Mouse (Mus musculus): ENCODE results near the gene Kalrn. TPM values are rescaled to one million over a fixed set of nuclear protein-coding genes. Genes with fewer than 3 reads are reported as not detected.

Kalrn gene
- polyA plus RNA-seq, 1 experiment from 2014 or later = 19.3 TPM

GRCm38 (mm10) chr16:34414581-34414980, 158.8 kb downstream of the Kalrn start:
- H3K27ac ChIP-seq = peak overlapping the region; percentile 52
- H3K9ac ChIP-seq = no peak overlapping the region
- no peak overlapping the region for H3K4me2 ChIP-seq
- no peak for ATAC-seq (ENCODE audit: insufficient read depth, low FRiP score, low read depth)
- H3K4me3 ChIP-seq (replicated peaks) = no peak overlapping the region
- 30% methylated on average over 7 of the region's 7 CpGs for WGBS
- H3K36me3 ChIP-seq = no peaks in the 10 kb centered on the region
- no peaks in the 10 kb centered on the region for H3K9me3 ChIP-seq
- H3K4me1 ChIP-seq = peaks cover 19% of the 10 kb centered on the region
- H3K27me3 ChIP-seq (replicated peaks) = no peaks in the 10 kb centered on the region

DNA sequence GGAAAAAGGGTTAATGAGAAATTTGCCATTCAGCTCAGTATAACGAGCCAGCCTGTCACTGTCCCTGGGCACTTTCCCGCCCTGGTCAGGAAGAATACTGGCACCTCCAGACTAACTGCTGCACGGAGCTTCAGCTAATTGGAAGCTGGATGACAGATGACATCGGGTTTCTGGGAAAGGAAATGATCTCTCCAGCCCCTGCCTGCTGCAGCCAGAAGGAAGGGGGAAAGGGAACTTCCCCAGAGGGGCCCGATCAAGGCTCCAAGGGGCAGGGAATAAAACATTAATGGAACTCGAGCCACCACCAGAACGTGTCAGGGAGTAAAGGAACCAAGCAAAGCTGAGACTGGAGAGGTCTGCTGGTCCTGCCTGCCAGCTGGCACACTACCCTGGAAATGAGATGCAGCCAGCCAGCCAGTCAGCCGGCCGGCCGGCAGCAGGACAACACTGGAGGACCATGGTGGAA, 159.4 kb downstream of the Kalrn start:
- 20% methylated on average over 10 of the region's 10 CpGs for WGBS
- Histone ChIP-seq H3K9me3 (no peaks in the 10 kb centered on the region), H3K27me3 (replicated peaks) (no peaks in the 10 kb centered on the region), H3K4me1 (peaks cover 19% of the 10 kb centered on the region), H3K4me2 (peak overlapping the region; percentile 8; the same call in 1 of the 2 replicates), H3K36me3 (no peaks in the 10 kb centered on the region), H3K27ac (peak overlapping the region; percentile 52), H3K4me3 (replicated peaks) (no peak overlapping the region), H3K9ac (no peak overlapping the region)
- ATAC-seq (ENCODE audit: insufficient read depth, low FRiP score, low read depth) = no peak; the same call in 1 of the 2 replicates

DNA sequence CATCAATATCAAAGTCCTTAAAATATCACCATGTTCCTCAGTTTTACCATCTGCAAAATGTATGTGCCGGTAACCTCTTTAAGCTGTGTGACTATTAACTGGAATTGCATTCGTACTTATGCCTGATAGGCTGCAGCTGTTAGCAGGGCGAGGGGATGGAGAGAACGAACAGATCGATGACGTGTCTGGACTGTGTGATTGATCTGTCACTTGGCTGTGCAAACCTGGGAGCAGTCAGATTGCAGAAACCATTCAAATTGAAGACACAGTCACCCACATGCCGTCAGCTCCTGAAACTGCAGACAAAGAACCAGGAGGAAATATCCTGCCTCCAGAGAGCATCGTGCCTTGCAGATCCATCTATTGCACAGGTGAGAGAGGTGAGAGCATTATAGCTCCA, 166.3 kb downstream of the Kalrn start:
- no peak overlapping the region for H3K4me2 ChIP-seq
- no peaks in the 10 kb centered on the region for H3K27me3 ChIP-seq (replicated peaks)
- no peak for ATAC-seq (ENCODE audit: insufficient read depth, low FRiP score, low read depth)
- no peaks in the 10 kb centered on the region for H3K4me1 ChIP-seq
- H3K9me3 ChIP-seq = no peaks in the 10 kb centered on the region
- H3K27ac ChIP-seq = no peak overlapping the region
- H3K36me3 ChIP-seq = no peaks in the 10 kb centered on the region
- H3K4me3 ChIP-seq (replicated peaks) = no peak overlapping the region
- WGBS = 54% methylated on average over 8 of the region's 8 CpGs
- no peak overlapping the region for H3K9ac ChIP-seq

GRCm38 (mm10) chr16:34405094-34405493, 168.2 kb downstream of the Kalrn start:
- Histone ChIP-seq H3K4me2 (no peak overlapping the region), H3K9ac (no peak overlapping the region), H3K9me3 (no peaks in the 10 kb centered on the region), H3K27me3 (replicated peaks) (no peaks in the 10 kb centered on the region), H3K4me1 (no peaks in the 10 kb centered on the region), H3K4me3 (replicated peaks) (no peak overlapping the region), H3K36me3 (no peaks in the 10 kb centered on the region), H3K27ac (no peak overlapping the region)
- WGBS = 52% methylated on average over 5 of the region's 5 CpGs
- ATAC-seq (ENCODE audit: insufficient read depth, low FRiP score, low read depth) = no peak

DNA sequence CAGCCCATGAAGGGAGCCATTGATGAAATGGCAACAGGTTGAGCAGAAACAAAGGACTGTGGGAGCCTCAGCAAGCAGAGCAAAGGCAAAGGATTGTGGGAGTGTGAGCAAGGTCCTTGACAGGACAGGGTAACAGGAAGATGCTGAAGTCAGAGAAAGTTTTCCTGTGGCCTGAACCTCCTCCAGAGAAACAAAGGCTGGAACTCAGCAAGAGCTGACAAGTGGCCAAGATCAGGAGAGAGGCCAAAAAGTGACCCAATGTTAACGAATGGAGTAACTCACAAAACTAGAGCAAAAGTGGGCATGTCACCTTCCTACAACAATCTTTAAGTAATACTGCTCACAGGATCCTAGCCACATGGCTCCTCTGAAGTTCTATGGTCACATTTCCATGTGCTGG, 172.1 kb downstream of the Kalrn start:
- ATAC-seq (ENCODE audit: insufficient read depth, low FRiP score, low read depth) = no peak
- 67% methylated on average over 1 of the region's 1 CpGs for WGBS
- Histone ChIP-seq H3K27ac (no peak overlapping the region), H3K27me3 (replicated peaks) (no peaks in the 10 kb centered on the region), H3K4me3 (replicated peaks) (no peak overlapping the region), H3K9ac (no peak overlapping the region), H3K9me3 (no peaks in the 10 kb centered on the region), H3K4me1 (no peaks in the 10 kb centered on the region), H3K36me3 (no peaks in the 10 kb centered on the region), H3K4me2 (no peak overlapping the region)

DNA sequence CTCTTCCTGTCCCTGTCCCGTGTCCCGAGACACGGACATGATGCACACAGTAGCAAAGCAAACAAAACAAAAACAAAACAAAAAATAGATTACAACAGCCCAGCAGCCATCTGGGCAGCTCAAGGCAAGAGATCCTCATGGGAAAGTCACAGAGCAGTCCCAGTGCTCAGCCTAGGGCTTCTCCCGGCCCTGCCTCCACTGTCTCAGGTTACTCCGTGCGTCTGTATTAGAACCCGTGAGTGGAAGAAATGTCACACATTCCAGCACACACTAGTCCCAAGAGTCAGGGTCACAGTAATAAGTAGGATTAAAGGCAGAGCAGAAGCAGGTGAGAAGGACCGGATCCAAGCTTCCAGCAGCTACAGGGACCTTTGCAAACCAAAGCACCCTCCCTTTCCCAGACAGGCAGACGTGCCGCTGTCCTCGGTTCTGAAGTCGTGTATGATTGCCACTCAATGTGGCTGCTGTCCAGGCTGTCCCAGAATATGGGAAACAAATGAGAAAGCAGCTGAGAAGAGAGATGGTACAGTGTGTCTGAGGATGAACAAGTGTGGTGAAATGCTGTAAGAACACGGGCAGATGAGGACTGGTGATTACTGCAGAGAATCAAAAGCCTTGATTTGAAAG, 173.1 kb downstream of the Kalrn start:
- no peak for ATAC-seq (ENCODE audit: insufficient read depth, low FRiP score, low read depth)
- Histone ChIP-seq H3K9me3 (no peaks in the 10 kb centered on the region), H3K4me1 (no peaks in the 10 kb centered on the region), H3K36me3 (no peaks in the 10 kb centered on the region), H3K4me2 (no peak overlapping the region), H3K27ac (no peak overlapping the region), H3K27me3 (replicated peaks) (no peaks in the 10 kb centered on the region), H3K9ac (no peak overlapping the region), H3K4me3 (replicated peaks) (no peak overlapping the region)
- WGBS = 43% methylated on average over 13 of the region's 13 CpGs

DNA sequence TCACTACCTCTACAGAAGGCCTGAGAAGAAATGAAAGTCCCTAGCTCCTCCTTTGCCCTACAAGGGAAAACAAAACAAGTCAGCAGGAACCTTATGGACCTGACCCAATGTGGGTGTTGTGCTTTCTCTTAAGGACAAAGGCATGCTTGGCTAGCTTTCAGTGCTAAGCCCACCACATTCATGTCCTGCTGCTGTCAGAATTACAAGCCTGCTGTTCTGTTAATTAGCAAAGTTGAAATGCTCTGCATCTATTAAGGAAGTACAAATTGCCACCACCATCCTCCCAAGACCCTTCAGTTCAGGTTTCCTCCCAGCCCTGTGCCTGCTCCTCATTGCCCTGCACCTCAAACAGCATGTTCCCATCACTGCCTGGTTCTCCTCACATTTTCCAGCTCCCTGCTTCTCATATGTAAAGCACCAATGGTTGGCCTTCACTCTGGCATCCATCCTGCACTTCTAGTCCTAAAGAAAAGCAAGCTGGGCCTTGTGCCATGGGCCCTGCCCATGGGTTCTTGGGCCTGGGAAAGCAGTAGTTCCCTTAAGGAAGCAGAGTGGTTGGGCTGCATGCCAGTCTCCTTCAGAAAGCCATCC, 178.0 kb downstream of the Kalrn start:
- Histone ChIP-seq H3K27me3 (replicated peaks) (no peaks in the 10 kb centered on the region), H3K4me1 (no peaks in the 10 kb centered on the region), H3K36me3 (no peaks in the 10 kb centered on the region), H3K27ac (no peak overlapping the region), H3K4me2 (no peak overlapping the region), H3K4me3 (replicated peaks) (no peak overlapping the region), H3K9me3 (no peaks in the 10 kb centered on the region), H3K9ac (no peak overlapping the region)
- ATAC-seq (ENCODE audit: insufficient read depth, low FRiP score, low read depth) = no peak

DNA sequence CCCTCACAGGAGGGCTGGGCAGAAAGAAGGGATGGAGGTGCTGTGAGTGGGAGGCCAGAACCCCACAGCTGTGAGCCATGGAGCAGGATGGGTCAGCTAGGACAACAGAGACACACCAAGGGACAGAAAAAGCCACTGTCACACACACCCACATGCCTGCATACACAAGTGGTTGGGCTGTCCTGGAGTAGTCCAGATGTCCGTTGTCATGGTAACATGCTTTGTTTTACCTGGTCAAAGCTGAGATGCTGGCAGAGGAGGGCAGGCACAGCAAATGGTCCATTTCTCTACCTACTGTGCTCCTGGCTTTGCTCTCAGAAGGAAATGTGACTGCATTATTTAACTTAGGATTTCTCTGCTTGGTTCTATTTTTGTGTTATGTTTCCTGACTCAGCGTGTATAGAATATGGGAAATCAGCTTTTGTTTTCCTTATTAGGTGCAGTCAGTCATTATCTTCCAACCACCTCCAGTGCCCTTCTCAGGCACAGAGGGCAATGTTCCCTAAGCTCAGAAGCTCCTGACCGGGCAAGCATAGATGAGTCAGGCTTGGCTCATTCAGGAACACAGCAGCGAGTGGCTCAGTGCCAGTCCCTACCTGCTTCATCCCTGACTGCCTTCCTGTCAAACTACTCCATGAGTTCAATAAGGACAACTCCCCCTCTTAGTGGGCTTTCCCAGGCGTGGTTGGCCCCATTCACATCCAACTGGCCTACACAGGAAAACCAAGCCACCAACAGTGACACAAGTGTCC, 183.6 kb downstream of the Kalrn start:
- Histone ChIP-seq H3K4me2 (no peak overlapping the region), H3K27me3 (replicated peaks) (no peaks in the 10 kb centered on the region), H3K4me3 (replicated peaks) (no peak overlapping the region), H3K27ac (no peak overlapping the region), H3K4me1 (no peaks in the 10 kb centered on the region), H3K9me3 (no peaks in the 10 kb centered on the region), H3K36me3 (no peaks in the 10 kb centered on the region), H3K9ac (no peak overlapping the region)
- 73% methylated on average over 5 of the region's 5 CpGs for WGBS
- ATAC-seq (ENCODE audit: insufficient read depth, low FRiP score, low read depth) = no peak

GRCm38 (mm10) chr16:34388871-34389270, 184.5 kb downstream of the Kalrn start:
- WGBS = 73% methylated on average over 6 of the region's 6 CpGs
- no peak overlapping the region for H3K27ac ChIP-seq
- H3K4me2 ChIP-seq = no peak overlapping the region
- no peaks in the 10 kb centered on the region for H3K9me3 ChIP-seq
- no peaks in the 10 kb centered on the region for H3K27me3 ChIP-seq (replicated peaks)
- no peak overlapping the region for H3K9ac ChIP-seq
- no peaks in the 10 kb centered on the region for H3K36me3 ChIP-seq
- no peak overlapping the region for H3K4me3 ChIP-seq (replicated peaks)
- no peaks in the 10 kb centered on the region for H3K4me1 ChIP-seq
- no peak for ATAC-seq (ENCODE audit: insufficient read depth, low FRiP score, low read depth)

- no peak for ATAC-seq (ENCODE audit: insufficient read depth, low FRiP score, low read depth)
- H3K4me1 ChIP-seq = no peaks in the 10 kb centered on the region
These were observed 188.3 kb downstream of the Kalrn start for GRCm38 (mm10) chr16:34385065-34385464.

DNA sequence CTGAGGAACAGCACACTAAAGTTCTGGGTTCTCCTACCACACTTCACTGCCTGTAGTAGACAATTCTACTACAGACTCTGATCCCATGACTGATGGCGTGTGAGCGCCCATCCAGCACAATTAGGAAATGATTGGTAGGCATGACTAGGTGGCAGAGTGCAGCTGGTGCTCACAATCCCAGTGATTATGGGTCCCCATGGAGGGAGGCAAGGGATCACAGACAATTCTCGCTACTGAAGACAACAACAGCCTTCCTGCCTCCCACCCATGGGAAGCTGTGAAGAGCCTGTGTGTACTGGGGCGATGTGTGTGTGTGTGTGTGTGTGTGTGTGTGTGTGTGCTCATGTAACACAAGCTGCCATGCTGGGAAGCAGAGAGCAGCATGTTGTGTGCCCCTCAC, 190.3 kb downstream of the Kalrn start:
- no peaks in the 10 kb centered on the region for H3K4me1 ChIP-seq
- H3K9ac ChIP-seq = no peak overlapping the region
- no peak overlapping the region for H3K4me3 ChIP-seq (replicated peaks)
- H3K36me3 ChIP-seq = no peaks in the 10 kb centered on the region
- 88% methylated on average over 4 of the region's 4 CpGs for WGBS
- no peaks in the 10 kb centered on the region for H3K27me3 ChIP-seq (replicated peaks)
- H3K27ac ChIP-seq = no peak overlapping the region
- ATAC-seq (ENCODE audit: insufficient read depth, low FRiP score, low read depth) = no peak
- no peak overlapping the region for H3K4me2 ChIP-seq
- H3K9me3 ChIP-seq = no peaks in the 10 kb centered on the region

More at GRCm38 (mm10) chr16:34385065-34385464, 188.3 kb downstream of the Kalrn start:
- Histone ChIP-seq H3K4me2 (no peak overlapping the region), H3K4me3 (replicated peaks) (no peak overlapping the region), H3K27me3 (replicated peaks) (no peaks in the 10 kb centered on the region), H3K36me3 (no peaks in the 10 kb centered on the region), H3K27ac (no peak overlapping the region), H3K9me3 (no peaks in the 10 kb centered on the region), H3K9ac (no peak overlapping the region)
- 92% methylated on average over 8 of the region's 8 CpGs for WGBS

DNA sequence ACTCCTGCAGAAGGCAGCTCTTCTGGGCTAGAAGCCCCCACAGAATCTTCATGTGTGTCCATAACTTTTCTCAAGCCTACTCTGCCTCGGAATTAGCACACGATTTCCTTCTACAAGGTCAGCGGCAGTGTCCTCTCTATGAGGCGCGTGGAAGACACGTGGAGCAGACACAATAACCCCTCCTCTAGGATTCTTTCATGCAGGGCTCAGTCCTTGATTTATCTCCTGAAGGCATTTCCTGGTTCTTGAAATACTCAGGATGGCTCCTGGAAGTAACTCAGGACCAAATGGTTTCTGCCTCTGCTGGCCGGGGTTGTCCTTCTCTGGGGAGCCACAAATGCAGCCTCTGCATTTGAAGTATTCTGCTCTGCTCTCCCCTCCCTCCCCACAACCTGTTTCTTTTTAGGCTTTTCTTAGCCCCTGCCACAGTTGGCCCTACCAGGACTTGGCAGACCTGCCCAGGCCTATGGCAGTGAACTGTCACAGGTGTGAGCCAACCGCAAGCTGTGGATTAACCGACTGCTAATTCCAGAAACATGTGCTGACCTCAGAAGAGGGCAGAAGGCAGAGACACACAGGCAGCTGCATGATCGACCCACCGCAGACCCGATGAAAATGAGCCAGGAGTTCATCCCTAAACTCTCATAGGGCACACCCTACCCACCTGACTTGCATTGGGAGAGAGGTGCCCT, 197.0 kb downstream of the Kalrn start:
- Histone ChIP-seq H3K27ac (no peak overlapping the region), H3K4me2 (no peak overlapping the region), H3K27me3 (replicated peaks) (no peaks in the 10 kb centered on the region), H3K36me3 (no peaks in the 10 kb centered on the region), H3K4me1 (0 out of 2 replicates have a peak, but pooled peaks cover 4% of the 10 kb centered on the region), H3K4me3 (replicated peaks) (no peak overlapping the region), H3K9ac (no peak overlapping the region), H3K9me3 (no peaks in the 10 kb centered on the region)
- WGBS = 62% methylated on average over 12 of the region's 12 CpGs
- no peak for ATAC-seq (ENCODE audit: insufficient read depth, low FRiP score, low read depth)

Data from stomach, embryonic 15.5 days (tissue).